20 mouse cellular contexts compared by ENCODE assay signal in the genomic region with DNA sequence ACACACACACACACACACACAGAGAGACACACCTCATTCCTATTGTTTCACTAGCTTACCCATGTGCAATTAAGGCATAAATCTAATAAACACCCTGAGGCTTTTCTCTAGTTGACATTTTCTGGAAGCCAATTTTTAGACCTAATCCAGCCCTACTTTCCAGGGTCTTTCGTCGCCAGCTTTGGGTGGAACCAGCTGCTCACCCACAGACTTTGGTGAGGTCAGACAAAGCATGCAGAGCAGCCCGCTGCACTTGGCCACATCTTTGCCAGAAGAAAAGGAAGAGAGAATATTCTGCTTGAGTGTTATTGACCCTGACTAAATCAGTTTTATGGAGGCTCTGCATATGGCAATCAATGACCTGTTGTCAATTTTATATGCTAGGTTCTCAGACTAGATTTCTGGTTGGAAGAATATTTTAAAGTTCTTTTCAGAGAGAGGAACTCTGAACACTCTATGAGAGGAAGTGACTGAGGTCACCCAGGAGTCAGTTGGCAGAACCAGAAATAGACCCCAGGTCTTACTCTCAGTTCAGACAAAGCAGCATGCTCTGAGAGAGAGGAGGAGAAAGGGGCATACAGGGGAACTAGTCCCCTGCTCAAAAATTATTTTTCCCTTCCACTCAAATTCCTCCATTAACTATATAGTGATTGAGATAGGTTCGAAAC. TPM values are rescaled to one million over a fixed set of nuclear protein-coding genes. Genes with fewer than 3 reads are reported as not detected.
A peak's percentile ranks its signal among the peaks of the same experiment; 100 is the strongest.
DNase-seq lines count a peak whose midpoint lies in the region; ATAC-seq lines count a peak whose summit lies in the region.
"Had no signal": no experiment of that assay in that cellular context is flagged by ENCODE, and none has a peak within 500 bp of the region (broad histone marks: within the 10 kb centered on the region; RNA-seq: fewer than 3 reads in every experiment).

No protein-coding gene starts in this region.

- H3K27me3 ChIP-seq in liver, embryonic 15.5 days, result no peaks in the 10 kb centered on the region
- H3K27me3 ChIP-seq: forebrain, embryonic 15.5 days; neural tube, embryonic 12.5 days; stomach, embryonic 15.5 days had no signal

- H3K9ac ChIP-seq in liver, embryonic 15.5 days, result no peak overlapping the region
- H3K9ac ChIP-seq: forebrain, embryonic 15.5 days; neural tube, embryonic 12.5 days; stomach, embryonic 15.5 days had no signal

- peak; percentile 40 for ATAC-seq in activated CD4-positive, CD25-positive, alpha-beta regulatory T cell, adult 4 months
- no peak for ATAC-seq in liver, embryonic 15.5 days (ENCODE audit: insufficient read depth)
- ATAC-seq in inflammation-experienced regulatory T-cells, adult 6 months, result no peak
- ATAC-seq: forebrain, embryonic 15.5 days; hindbrain, postnatal 0 days had no signal

- H3K36me3 ChIP-seq in liver, embryonic 15.5 days (replicated peaks), result no peaks in the 10 kb centered on the region
- H3K36me3 ChIP-seq: forebrain, embryonic 15.5 days; limb, embryonic 10.5 days; neural tube, embryonic 12.5 days; stomach, embryonic 15.5 days had no signal

- no peaks in the 10 kb centered on the region for H3K9me3 ChIP-seq in liver, embryonic 15.5 days (replicated peaks)
- H3K9me3 ChIP-seq: forebrain, embryonic 15.5 days; limb, embryonic 10.5 days; neural tube, embryonic 12.5 days; stomach, embryonic 15.5 days had no signal

- no peak overlapping the region for H3K4me3 ChIP-seq in liver, embryonic 15.5 days (replicated peaks)
- H3K4me3 ChIP-seq: erythroblast, embryonic 14.5 days; forebrain, embryonic 15.5 days; heart, adult 2 months; limb, embryonic 10.5 days; neural tube, embryonic 12.5 days; stomach, embryonic 15.5 days had no signal

- WGBS in liver, embryonic 15.5 days (ENCODE audit: insufficient replicate concordance), result 51% methylated on average over 4 of the region's 4 CpGs

- peak; percentile 38 for DNase-seq in thymus, postnatal 0 days (ENCODE audit: low spot score)
- DNase-seq in thymus, adult 18-20 months, result no peak
- no peak for DNase-seq in cerebellum, adult 8-10 months
- no peak for DNase-seq in cerebellum, postnatal 10 days
- DNase-seq: cerebellum, adult 9-11 months; heart, adult 2 months; heart, postnatal 10 days; kidney, adult 9 months; kidney, postnatal 4 days; lung, adult 2 months had no signal

- H3K4me1 ChIP-seq in liver, embryonic 15.5 days (replicated peaks), result 0 out of 2 replicates have a peak, but pooled peaks cover 4% of the 10 kb centered on the region
- H3K4me1 ChIP-seq: forebrain, embryonic 15.5 days; limb, embryonic 10.5 days; neural tube, embryonic 12.5 days; stomach, embryonic 15.5 days had no signal

- 0 out of 2 replicates have a peak overlapping the region, but pooled peaks have one; percentile 24 for H3K27ac ChIP-seq in liver, embryonic 15.5 days (replicated peaks)
- H3K27ac ChIP-seq: forebrain, embryonic 15.5 days; heart, adult 2 months; hindbrain, postnatal 0 days; limb, embryonic 10.5 days; neural tube, embryonic 12.5 days; stomach, embryonic 15.5 days had no signal

- no peak overlapping the region for H3K4me2 ChIP-seq in liver, embryonic 15.5 days
- H3K4me2 ChIP-seq: forebrain, embryonic 15.5 days; neural tube, embryonic 12.5 days; stomach, embryonic 15.5 days had no signal

RNA-seq across cellular contexts. Expression of a gene that starts 17.4 kb away (rescaled TPM):
- polyA plus RNA-seq in thymus, postnatal 0 days (2015; fragmentation: Nextera tagmentation; extraction: Ambion mirVana), result 91.7 and 100 TPM in 2 replicates
- polyA plus RNA-seq in activated CD4-positive, CD25-positive, alpha-beta regulatory T cell, adult 4 months (2017; shearing (Covaris generic)), result 100 to 1,000 TPM; 133 to 140 TPM
- polyA plus RNA-seq in liver, embryonic 15.5 days (2015; fragmentation: Nextera tagmentation; extraction: Ambion mirVana), result 33.7 and 35.9 TPM in 2 replicates
- 100 to 1,000 TPM; 134 to 138 (median 138) TPM for polyA plus RNA-seq in inflammation-experienced regulatory T-cells, adult 6 months (2017; shearing (Covaris generic))

RNA-seq across cellular contexts. Expression of a gene that starts 39.8 kb away (rescaled TPM):
- polyA plus RNA-seq in thymus, postnatal 0 days (2015; fragmentation: Nextera tagmentation; extraction: Ambion mirVana), result not detected in 2 replicates
- not detected for polyA plus RNA-seq in activated CD4-positive, CD25-positive, alpha-beta regulatory T cell, adult 4 months (2017; shearing (Covaris generic))
- polyA plus RNA-seq in liver, embryonic 15.5 days (2015; fragmentation: Nextera tagmentation; extraction: Ambion mirVana), result not detected in 2 replicates
- polyA plus RNA-seq in inflammation-experienced regulatory T-cells, adult 6 months (2017; shearing (Covaris generic)), result not detected
- polyA plus RNA-seq: erythroblast, embryonic 14.5 days; forebrain, embryonic 15.5 days; heart, adult 2 months; hindbrain, postnatal 0 days; limb, embryonic 10.5 days; lung, adult 2 months; midbrain, postnatal 0 days; neural tube, embryonic 12.5 days; stomach, embryonic 15.5 days had no signal
